Mouse (Mus musculus) midbrain, postnatal 0 days (tissue): ENCODE measurements around the gene Slc2a2. TPM values are rescaled to one million over a fixed set of nuclear protein-coding genes. Genes with fewer than 3 reads are reported as not detected.
A peak's percentile ranks its signal among the peaks of the same experiment; 100 is the strongest.

ENCODE experiments used
- ATAC-seq: fragments of 200-750 bp; cut with Nextera tagmentation; 2 replicates; pipeline ENCODE4 v1.8.0; 2017; ENCODE audit warnings: moderate number of reproducible peaks, mild to moderate bottlenecking, moderate TSS enrichment, moderate library complexity; ENCODE audit not compliant: low FRiP score
- DNase-seq: peaks from one replicate; pipeline ENCODE4 v3.0.0-alpha.2; 2015; ENCODE audit warnings: low spot score
- H3K27ac ChIP-seq: fragments of 300-500 bp; sonication (generic); 2 replicates; pipeline ENCODE4 v1.5.1; 2014; ENCODE audit warnings: low read depth, mild to moderate bottlenecking, low read length, mixed read lengths
- H3K27me3 ChIP-seq: fragments of 300-500 bp; sonication (generic); 2 replicates; pipeline ENCODE4 v1.6.1; 2014; ENCODE audit warnings: low read length, control low read depth, mixed read lengths; ENCODE audit not compliant: insufficient read depth
- H3K36me3 ChIP-seq: fragments of 300-500 bp; sonication (generic); 2 replicates; pipeline ENCODE4 v1.6.1; 2014; ENCODE audit warnings: low read length, control low read depth, mixed read lengths; ENCODE audit not compliant: insufficient read depth
- H3K4me1 ChIP-seq: fragments of 300-500 bp; sonication (generic); 2 replicates; pipeline ENCODE4 v1.6.1; 2014; ENCODE audit warnings: mild to moderate bottlenecking, control low read depth, antibody characterized with exemption, low read length, mixed read lengths; ENCODE audit not compliant: insufficient read depth
- H3K4me2 ChIP-seq: fragments of 300-500 bp; sonication (generic); 2 replicates; pipeline ENCODE4 v1.6.1; 2014; ENCODE audit warnings: low read depth, mild to moderate bottlenecking, low read length, mixed read lengths; ENCODE audit not compliant: poor library complexity, severe bottlenecking
- H3K4me3 ChIP-seq: fragments of 300-500 bp; sonication (generic); 2 replicates; pipeline ENCODE4 v1.5.1; 2014; ENCODE audit warnings: low read depth, mild to moderate bottlenecking, low read length, moderate library complexity
- H3K9ac ChIP-seq: fragments of 300-500 bp; sonication (generic); replicated peaks from 2 replicates; pipeline ENCODE4 v1.6.1; 2014; ENCODE audit warnings: mild to moderate bottlenecking, low read length, moderate library complexity, mixed read lengths; ENCODE audit not compliant: poor library complexity, severe bottlenecking
- H3K9me3 ChIP-seq: fragments of 300-500 bp; sonication (generic); 2 replicates; pipeline ENCODE4 v1.6.1; 2016; ENCODE audit warnings: low read length, control low read depth
- CTCF ChIP-seq: IDR thresholded peaks from 2 replicates; pipeline ENCODE4 v1.5.1; 2016; ENCODE audit warnings: antibody characterized with exemption, mild to moderate bottlenecking
- WGBS: fragments of 180-500 bp; shearing (Covaris S2); extraction: QIAGEN DNeasy Blood & Tissue Kit; methylation state at CpG from one replicate; pipeline ENCODE4 v1.1.7; 2014; 5-methylcytosine and 5-hydroxymethylcytosine counted together
- polyA plus RNA-seq: library from polyadenylated mRNA; unstranded; fragments of >200 nt; fragmentation: Nextera tagmentation; extraction: Ambion mirVana; gene quantifications from 2 replicates; pipeline ENCODE4 v1.2.1, GENCODE M21; 2015
- total RNA-seq: library from RNA; depleted of rRNA; stranded (reverse); fragments of >200 nt; gene quantifications from 2 replicates; pipeline ENCODE4 v1.2.3, GENCODE M21; 2014

Slc2a2 gene
- total and polyA plus RNA-seq, 2 experiments from 2014 or later = not detected

GRCm38 (mm10) chr3:28681866-28682265 is 15.8 kb upstream of the Slc2a2 start:
- ATAC-seq (no peak), DNase-seq (no peak)
- Histone ChIP-seq H3K9ac (no peak overlapping the region), H3K4me1 (no peaks in the 10 kb centered on the region), H3K27ac (no peak overlapping the region), H3K4me2 (no peak overlapping the region), H3K9me3 (no peaks in the 10 kb centered on the region), H3K4me3 (no peak overlapping the region), H3K27me3 (no peaks in the 10 kb centered on the region), H3K36me3 (no peaks in the 10 kb centered on the region)
- no peak for TF ChIP-seq CTCF
- 56% methylated on average over 6 of the region's 6 CpGs for WGBS

GRCm38 (mm10) chr3:28682411-28682810 is 15.3 kb upstream of the Slc2a2 start:
- no peak for DNase-seq
- TF ChIP-seq CTCF = no peak
- no peak overlapping the region for H3K4me2 ChIP-seq
- no peaks in the 10 kb centered on the region for H3K4me1 ChIP-seq
- no peaks in the 10 kb centered on the region for H3K9me3 ChIP-seq
- no peaks in the 10 kb centered on the region for H3K27me3 ChIP-seq
- 55% methylated on average over 3 of the region's 3 CpGs for WGBS
- H3K36me3 ChIP-seq = no peaks in the 10 kb centered on the region
- ATAC-seq = no peak
- no peak overlapping the region for H3K27ac ChIP-seq
- H3K9ac ChIP-seq = no peak overlapping the region
- no peak overlapping the region for H3K4me3 ChIP-seq

- Histone ChIP-seq H3K9ac (no peak overlapping the region), H3K4me3 (no peak overlapping the region), H3K27ac (no peak overlapping the region), H3K36me3 (no peaks in the 10 kb centered on the region), H3K4me2 (no peak overlapping the region), H3K27me3 (no peaks in the 10 kb centered on the region), H3K9me3 (no peaks in the 10 kb centered on the region), H3K4me1 (no peaks in the 10 kb centered on the region)
- no peak for ATAC-seq
- TF ChIP-seq CTCF = no peak
- no peak for DNase-seq
- WGBS = 76% methylated on average over 2 of the region's 2 CpGs
Measured at GRCm38 (mm10) chr3:28685510-28685909, 12.2 kb upstream of the Slc2a2 start.

GRCm38 (mm10) chr3:28694811-28695210 is 2.9 kb upstream of the Slc2a2 start:
- no peak overlapping the region for H3K4me3 ChIP-seq
- H3K27me3 ChIP-seq = no peaks in the 10 kb centered on the region
- ATAC-seq (no peak), DNase-seq (no peak)
- no peak for TF ChIP-seq CTCF
- no peak overlapping the region for H3K27ac ChIP-seq
- WGBS = 92% methylated on average over 5 of the region's 5 CpGs
- H3K4me2 ChIP-seq = no peak overlapping the region
- no peak overlapping the region for H3K9ac ChIP-seq
- H3K4me1 ChIP-seq = no peaks in the 10 kb centered on the region
- H3K36me3 ChIP-seq = no peaks in the 10 kb centered on the region
- H3K9me3 ChIP-seq = no peaks in the 10 kb centered on the region

- no peak for DNase-seq
- H3K27ac ChIP-seq = no peak overlapping the region
- H3K9ac ChIP-seq = no peak overlapping the region
- H3K9me3 ChIP-seq = no peaks in the 10 kb centered on the region
- H3K4me1 ChIP-seq = no peaks in the 10 kb centered on the region
- H3K4me3 ChIP-seq = no peak overlapping the region
- TF ChIP-seq CTCF = no peak
- H3K36me3 ChIP-seq = no peaks in the 10 kb centered on the region
- no peak overlapping the region for H3K4me2 ChIP-seq
- 77% methylated on average over 13 of the region's 13 CpGs for WGBS
- ATAC-seq = 0 out of 2 replicates have a peak, but pooled peaks have one; percentile 22
- H3K27me3 ChIP-seq = no peaks in the 10 kb centered on the region
Measured at GRCm38 (mm10) chr3:28695608-28696007, 2.1 kb upstream of the Slc2a2 start.

- H3K27ac ChIP-seq = no peak overlapping the region
- no peaks in the 10 kb centered on the region for H3K9me3 ChIP-seq
- H3K9ac ChIP-seq = no peak overlapping the region
- H3K4me3 ChIP-seq = no peak overlapping the region
- no peak overlapping the region for H3K4me2 ChIP-seq
- TF ChIP-seq CTCF = no peak
- H3K36me3 ChIP-seq = no peaks in the 10 kb centered on the region
- DNase-seq (no peak), ATAC-seq (no peak)
- no peaks in the 10 kb centered on the region for H3K27me3 ChIP-seq
- WGBS = 75% methylated on average over 10 of the region's 10 CpGs
- no peaks in the 10 kb centered on the region for H3K4me1 ChIP-seq
Measured at GRCm38 (mm10) chr3:28696162-28696561, 1.5 kb upstream of the Slc2a2 start.
